Mouse (Mus musculus) spleen, adult 10 weeks (tissue): ENCODE measurements around the gene Gp1ba. TPM values are rescaled to one million over a fixed set of nuclear protein-coding genes. Genes with fewer than 3 reads are reported as not detected.

ENCODE experiments used
- polyA plus RNA-seq: library from polyadenylated mRNA; stranded (reverse); fragments of 350-450 nt; fragmentation: Illumina TruSeq; extraction: RNeasy Lipid Tissue Mini Kit (QIAGEN cat#74804); gene quantifications from one replicate; pipeline ENCODE4 v1.2.3, GENCODE M21; 2015; ENCODE audit warnings: low replicate concordance; ENCODE audit not compliant: insufficient read depth

Gp1ba gene
- polyA plus RNA-seq: 3.7 TPM

GRCm38 (mm10) chr11:70638714-70639278, at the start of gene Gp1ba:
TSS of gene Gp1ba (plus strand) at chr11:70639122.

GRCm38 (mm10) chr11:70615516-70616093, 23.3 kb upstream of the Gp1ba start, which contains the start of gene 4930544D05Rik:
TSS of gene 4930544D05Rik (plus strand) at chr11:70615848.

GRCm38 (mm10) chr11:70619101-70619500, 19.8 kb upstream of the Gp1ba start, which contains the start of gene Chrne:
TSS of gene Chrne (minus strand) at chr11:70619216.

GRCm38 (mm10) chr11:70646691-70647650, 8.0 kb downstream of the Gp1ba start, which contains the start of the genes Rnf167 and Slc25a11:
TSS of gene Rnf167 (plus strand) at chr11:70647235.
TSS of gene Slc25a11 (minus strand) at chr11:70647479.

GRCm38 (mm10) chr11:70654198-70654922, 15.4 kb downstream of the Gp1ba start, which contains the start of gene Pfn1:
TSS of gene Pfn1 (minus strand) at chr11:70654644.

GRCm38 (mm10) chr11:70656964-70657363, 18.0 kb downstream of the Gp1ba start, which contains the start of gene Eno3:
TSS of gene Eno3 (plus strand) at chr11:70657202.

GRCm38 (mm10) chr11:70668771-70669505, 30.0 kb downstream of the Gp1ba start, which contains the start of gene Spag7:
TSS of gene Spag7 (minus strand) at chr11:70669416.

GRCm38 (mm10) chr11:70687601-70688199, 48.8 kb downstream of the Gp1ba start, which contains the start of gene Camta2:
TSS of gene Camta2 (minus strand) at chr11:70688105.

Other genes starting within 250 kb of the Gp1ba start
- gene Pelp1, start 229.1 kb upstream of the Gp1ba start, polyA plus RNA-seq: 11.0 TPM
- 94.8 TPM for gene Arrb2, start 206.5 kb upstream of the Gp1ba start, polyA plus RNA-seq
- 40.8 TPM for gene Med11, start 187.2 kb upstream of the Gp1ba start, polyA plus RNA-seq
- 4.9 TPM for gene Zmynd15, start 179.7 kb upstream of the Gp1ba start, polyA plus RNA-seq
- gene Cxcl16, start 179.1 kb upstream of the Gp1ba start, polyA plus RNA-seq: 36.3 TPM
- gene Tm4sf5, start 133.9 kb upstream of the Gp1ba start, polyA plus RNA-seq: 2.2 TPM
- gene Vmo1, start 124.5 kb upstream of the Gp1ba start, polyA plus RNA-seq: not detected
- gene Gltpd2, start 119.9 kb upstream of the Gp1ba start, polyA plus RNA-seq: not detected
- gene Psmb6, start 113.8 kb upstream of the Gp1ba start, polyA plus RNA-seq: 92.2 TPM
- gene Gm40193, start 106.2 kb upstream of the Gp1ba start, polyA plus RNA-seq: not detected
- gene Pld2, start 99.1 kb upstream of the Gp1ba start, polyA plus RNA-seq: 8.9 TPM
- gene Mink1, start 76.2 kb upstream of the Gp1ba start, polyA plus RNA-seq: 52.0 TPM
- not detected for gene 4930544D05Rik, start 23.3 kb upstream of the Gp1ba start, polyA plus RNA-seq
- 0.47 TPM for gene Chrne, start 19.9 kb upstream of the Gp1ba start, polyA plus RNA-seq
- 203 TPM for gene Rnf167, start 8.1 kb downstream of the Gp1ba start, polyA plus RNA-seq
- 93.8 TPM for gene Slc25a11, start 8.4 kb downstream of the Gp1ba start, polyA plus RNA-seq
- gene Pfn1, start 15.5 kb downstream of the Gp1ba start, polyA plus RNA-seq: 1,849 TPM
- 22.1 TPM for gene Eno3, start 18.1 kb downstream of the Gp1ba start, polyA plus RNA-seq
- 38.6 TPM for gene Spag7, start 30.3 kb downstream of the Gp1ba start, polyA plus RNA-seq
- 19.7 TPM for gene Camta2, start 49.0 kb downstream of the Gp1ba start, polyA plus RNA-seq
- 1.0 TPM for gene Inca1, start 61.0 kb downstream of the Gp1ba start, polyA plus RNA-seq
- 17.2 TPM for gene Kif1c, start 61.4 kb downstream of the Gp1ba start, polyA plus RNA-seq
- gene Zfp3, start 125.1 kb downstream of the Gp1ba start, polyA plus RNA-seq: 9.9 TPM
- gene Scimp, start 173.5 kb downstream of the Gp1ba start, polyA plus RNA-seq: 33.4 TPM
- 51.8 TPM for gene Rabep1, start 205.7 kb downstream of the Gp1ba start, polyA plus RNA-seq